Mouse (Mus musculus) neural tube, embryonic 12.5 days (tissue): ENCODE results near the gene Faap20. TPM values are rescaled to one million over a fixed set of nuclear protein-coding genes. Genes with fewer than 3 reads are reported as not detected.
A peak's percentile ranks its signal among the peaks of the same experiment; 100 is the strongest.

ENCODE experiments used
- ATAC-seq: fragments of 200-750 bp; cut with Nextera tagmentation; 2 replicates; pipeline ENCODE4 v1.8.0; 2017; ENCODE audit warnings: low read depth, mild to moderate bottlenecking, moderate TSS enrichment, moderate library complexity; ENCODE audit not compliant: low FRiP score
- H3K27ac ChIP-seq: fragments of 300-500 bp; sonication (generic); 2 replicates; pipeline ENCODE4 v1.5.1; 2016
- H3K27me3 ChIP-seq: fragments of 300-500 bp; sonication (generic); replicated peaks from 2 replicates; pipeline ENCODE4 v1.6.1; 2016; ENCODE audit warnings: mild to moderate bottlenecking
- H3K36me3 ChIP-seq: fragments of 300-500 bp; sonication (generic); 2 replicates; pipeline ENCODE4 v1.6.1; 2016; ENCODE audit warnings: mild to moderate bottlenecking
- H3K4me1 ChIP-seq: fragments of 300-500 bp; sonication (generic); 2 replicates; pipeline ENCODE4 v1.6.1; 2016
- H3K4me2 ChIP-seq: fragments of 300-500 bp; sonication (generic); replicated peaks from 2 replicates; pipeline ENCODE4 v1.6.1; 2016; ENCODE audit warnings: mild to moderate bottlenecking
- H3K4me3 ChIP-seq: fragments of 300-500 bp; sonication (generic); 2 replicates; pipeline ENCODE4 v1.5.1; 2016
- H3K9ac ChIP-seq: fragments of 300-500 bp; sonication (generic); 2 replicates; pipeline ENCODE4 v1.6.1; 2016; ENCODE audit warnings: mild to moderate bottlenecking
- H3K9me3 ChIP-seq: fragments of 300-500 bp; sonication (generic); 2 replicates; pipeline ENCODE4 v1.6.1; 2016; ENCODE audit warnings: mild to moderate bottlenecking
- WGBS: fragments of 180-500 bp; shearing (Covaris S2); methylation state at CpG from one replicate; pipeline ENCODE4 v1.1.7; 2016; 5-methylcytosine and 5-hydroxymethylcytosine counted together
- polyA plus RNA-seq: library from polyadenylated mRNA; unstranded; fragments of >200 nt; fragmentation: Nextera tagmentation; extraction: Ambion mirVana; gene quantifications from 2 replicates; pipeline ENCODE4 v1.2.1, GENCODE M21; 2016

The Faap20 gene
- 87.5 and 89.3 TPM in 2 replicates for polyA plus RNA-seq

GRCm38 (mm10) chr4:155249648-155250351 lies at the start of gene Faap20:
Gene Faap20 (plus strand): TSS chr4:155249802.
- ATAC-seq, result peak; percentile 92
- no peaks in the 10 kb centered on the region for H3K9me3 ChIP-seq
- WGBS, result under 1% methylated on average over 54 of the region's 58 CpGs
- H3K27me3 ChIP-seq, result no peaks in the 10 kb centered on the region
- peak within 1 kb of the TSS; percentile 84 for H3K4me2 ChIP-seq
- peaks cover 21% of the 10 kb centered on the region for H3K4me1 ChIP-seq
- H3K36me3 ChIP-seq, result no peaks in the 10 kb centered on the region
- peak within 1 kb of the TSS; percentile 64 for H3K4me3 ChIP-seq
- H3K9ac ChIP-seq, result peak within 1 kb of the TSS; percentile 84
- peak within 1 kb of the TSS; percentile 91 for H3K27ac ChIP-seq

GRCm38 (mm10) chr4:155200861-155201390 lies 48.7 kb upstream of the Faap20 start:
- Histone ChIP-seq H3K4me1 (peaks cover 51% of the 10 kb centered on the region), H3K4me2 (no peak overlapping the region), H3K36me3 (no peaks in the 10 kb centered on the region), H3K27me3 (no peaks in the 10 kb centered on the region), H3K9ac (no peak overlapping the region), H3K27ac (no peak overlapping the region), H3K9me3 (no peaks in the 10 kb centered on the region), H3K4me3 (no peak overlapping the region)
- 85% methylated on average over 3 of the region's 3 CpGs for WGBS
- ATAC-seq, result no peak

- Histone ChIP-seq H3K27me3 (no peaks in the 10 kb centered on the region), H3K9me3 (no peaks in the 10 kb centered on the region), H3K4me1 (peaks cover 46% of the 10 kb centered on the region), H3K4me3 (no peak overlapping the region), H3K4me2 (no peak overlapping the region), H3K27ac (no peak overlapping the region), H3K36me3 (no peaks in the 10 kb centered on the region), H3K9ac (no peak overlapping the region)
- ATAC-seq, result no peak
- 90% methylated on average over 7 of the region's 7 CpGs for WGBS
Measured at GRCm38 (mm10) chr4:155201764-155202163, 47.8 kb upstream of the Faap20 start.

GRCm38 (mm10) chr4:155205919-155206318 lies 43.7 kb upstream of the Faap20 start:
- 59% methylated on average over 6 of the region's 6 CpGs for WGBS
- Histone ChIP-seq H3K27ac (no peak overlapping the region), H3K4me1 (peaks cover 49% of the 10 kb centered on the region)

GRCm38 (mm10) chr4:155206498-155206897 lies 43.1 kb upstream of the Faap20 start:
- Histone ChIP-seq H3K9me3 (no peaks in the 10 kb centered on the region), H3K27ac (no peak overlapping the region), H3K4me2 (no peak overlapping the region), H3K27me3 (no peaks in the 10 kb centered on the region), H3K4me1 (peaks cover 49% of the 10 kb centered on the region), H3K4me3 (no peak overlapping the region), H3K9ac (no peak overlapping the region), H3K36me3 (peaks cover 10% of the 10 kb centered on the region)
- 84% methylated on average over 6 of the region's 8 CpGs for WGBS
- ATAC-seq, result no peak

More at GRCm38 (mm10) chr4:155205919-155206318, 43.7 kb upstream of the Faap20 start:
- no peak overlapping the region for H3K4me3 ChIP-seq
- ATAC-seq, result no peak
- peaks cover 4% of the 10 kb centered on the region for H3K36me3 ChIP-seq
- no peak overlapping the region for H3K4me2 ChIP-seq
- H3K9me3 ChIP-seq, result no peaks in the 10 kb centered on the region
- H3K9ac ChIP-seq, result no peak overlapping the region
- no peaks in the 10 kb centered on the region for H3K27me3 ChIP-seq

GRCm38 (mm10) chr4:155207841-155208240 lies 41.8 kb upstream of the Faap20 start:
- no peaks in the 10 kb centered on the region for H3K27me3 ChIP-seq
- 70% methylated on average over 3 of the region's 3 CpGs for whole genome bisulfite sequencing
- no peak overlapping the region for H3K27ac ChIP-seq
- no peak overlapping the region for H3K4me3 ChIP-seq
- H3K9ac ChIP-seq, result no peak overlapping the region
- ATAC-seq, result no peak
- peaks cover 45% of the 10 kb centered on the region for H3K4me1 ChIP-seq
- H3K4me2 ChIP-seq, result no peak overlapping the region
- H3K9me3 ChIP-seq, result no peaks in the 10 kb centered on the region
- peaks cover 14% of the 10 kb centered on the region for H3K36me3 ChIP-seq

GRCm38 (mm10) chr4:155208613-155209012 lies 41.0 kb upstream of the Faap20 start:
- no peaks in the 10 kb centered on the region for H3K9me3 ChIP-seq
- no peak for ATAC-seq
- H3K9ac ChIP-seq, result no peak overlapping the region
- H3K27ac ChIP-seq, result no peak overlapping the region
- no peak overlapping the region for H3K4me3 ChIP-seq
- peaks cover 44% of the 10 kb centered on the region for H3K4me1 ChIP-seq
- 0 out of 2 replicates have a peak overlapping the region, but pooled peaks have one; percentile 1 for H3K4me2 ChIP-seq
- no peaks in the 10 kb centered on the region for H3K27me3 ChIP-seq
- H3K36me3 ChIP-seq, result peaks cover 14% of the 10 kb centered on the region
- WGBS, result 50% methylated on average over 7 of the region's 7 CpGs

GRCm38 (mm10) chr4:155209079-155209478 lies 40.5 kb upstream of the Faap20 start:
- H3K27me3 ChIP-seq, result no peaks in the 10 kb centered on the region
- H3K36me3 ChIP-seq, result peaks cover 14% of the 10 kb centered on the region
- 0 out of 2 replicates have a peak overlapping the region, but pooled peaks have one; percentile 1 for H3K4me2 ChIP-seq
- H3K9me3 ChIP-seq, result no peaks in the 10 kb centered on the region
- no peak overlapping the region for H3K9ac ChIP-seq
- peaks cover 48% of the 10 kb centered on the region for H3K4me1 ChIP-seq
- H3K27ac ChIP-seq, result no peak overlapping the region
- no peak for ATAC-seq
- H3K4me3 ChIP-seq, result no peak overlapping the region

- H3K36me3 ChIP-seq, result peaks cover 14% of the 10 kb centered on the region
- no peak for ATAC-seq
- H3K4me1 ChIP-seq, result peaks cover 52% of the 10 kb centered on the region
- H3K27ac ChIP-seq, result no peak overlapping the region
- H3K4me2 ChIP-seq, result no peak overlapping the region
- no peaks in the 10 kb centered on the region for H3K27me3 ChIP-seq
- H3K4me3 ChIP-seq, result no peak overlapping the region
- no peak overlapping the region for H3K9ac ChIP-seq
- WGBS, result 96% methylated on average over 5 of the region's 5 CpGs
- H3K9me3 ChIP-seq, result no peaks in the 10 kb centered on the region
Measured at GRCm38 (mm10) chr4:155209494-155209893, 40.1 kb upstream of the Faap20 start.

GRCm38 (mm10) chr4:155213052-155213751 lies 36.4 kb upstream of the Faap20 start:
- peaks cover 14% of the 10 kb centered on the region for H3K36me3 ChIP-seq
- H3K4me3 ChIP-seq, result no peak overlapping the region
- no peak overlapping the region for H3K27ac ChIP-seq
- peak overlapping the region; percentile 33; the same call in 1 of the 2 replicates for H3K4me2 ChIP-seq
- WGBS, result 56% methylated on average over 9 of the region's 9 CpGs
- no peaks in the 10 kb centered on the region for H3K27me3 ChIP-seq
- peaks cover 69% of the 10 kb centered on the region for H3K4me1 ChIP-seq
- no peak overlapping the region for H3K9ac ChIP-seq
- ATAC-seq, result no peak
- H3K9me3 ChIP-seq, result no peaks in the 10 kb centered on the region

- ATAC-seq, result no peak
- WGBS, result 76% methylated on average over 6 of the region's 6 CpGs
- peaks cover 14% of the 10 kb centered on the region for H3K36me3 ChIP-seq
- H3K9me3 ChIP-seq, result no peaks in the 10 kb centered on the region
- H3K27me3 ChIP-seq, result no peaks in the 10 kb centered on the region
- H3K4me3 ChIP-seq, result no peak overlapping the region
- no peak overlapping the region for H3K9ac ChIP-seq
- H3K4me1 ChIP-seq, result peaks cover 69% of the 10 kb centered on the region
- H3K27ac ChIP-seq, result no peak overlapping the region
- peak overlapping the region; percentile 33 for H3K4me2 ChIP-seq
Measured at GRCm38 (mm10) chr4:155213752-155214054, 35.9 kb upstream of the Faap20 start.

GRCm38 (mm10) chr4:155214188-155214587 lies 35.4 kb upstream of the Faap20 start:
- no peaks in the 10 kb centered on the region for H3K9me3 ChIP-seq
- H3K4me2 ChIP-seq, result peak overlapping the region; percentile 33
- H3K27me3 ChIP-seq, result no peaks in the 10 kb centered on the region
- ATAC-seq, result no peak
- WGBS, result 65% methylated on average over 6 of the region's 6 CpGs
- no peak overlapping the region for H3K27ac ChIP-seq
- no peak overlapping the region for H3K4me3 ChIP-seq
- H3K36me3 ChIP-seq, result peaks cover 14% of the 10 kb centered on the region
- peaks cover 69% of the 10 kb centered on the region for H3K4me1 ChIP-seq
- no peak overlapping the region for H3K9ac ChIP-seq
